Mouse (Mus musculus) stomach, embryonic 15.5 days (tissue): ENCODE measurements at regions not wholly inside any gene's neighbourhood (a gene's known extent, or its start where the extent isn't known, plus 50 kb on each side); places are given as distances from the start of the nearest gene placed in this dataset.

Experiments
- ATAC-seq: fragments of 200-750 bp; cut with Nextera tagmentation; 2 replicates; pipeline ENCODE4 v1.8.0; 2017; ENCODE audit warnings: low read depth, moderate number of reproducible peaks, moderate TSS enrichment; ENCODE audit not compliant: insufficient read depth, low FRiP score
- H3K27ac ChIP-seq: fragments of 300-500 bp; sonication (generic); 2 replicates; pipeline ENCODE4 v1.5.1; 2015; ENCODE audit warnings: mild to moderate bottlenecking, inconsistent platforms
- H3K27me3 ChIP-seq: fragments of 300-500 bp; sonication (generic); replicated peaks from 2 replicates; pipeline ENCODE4 v1.6.1; 2015; ENCODE audit warnings: inconsistent platforms
- H3K36me3 ChIP-seq: fragments of 300-500 bp; sonication (generic); 2 replicates; pipeline ENCODE4 v1.6.1; 2015; ENCODE audit warnings: inconsistent platforms
- H3K4me1 ChIP-seq: fragments of 300-500 bp; sonication (generic); 2 replicates; pipeline ENCODE4 v1.6.1; 2015; ENCODE audit warnings: inconsistent platforms
- H3K4me2 ChIP-seq: fragments of 300-500 bp; sonication (generic); 2 replicates; pipeline ENCODE4 v1.6.1; 2015; ENCODE audit warnings: mild to moderate bottlenecking, inconsistent platforms
- H3K4me3 ChIP-seq: fragments of 300-500 bp; sonication (generic); replicated peaks from 2 replicates; pipeline ENCODE4 v1.5.1; 2015; ENCODE audit warnings: inconsistent platforms
- H3K9ac ChIP-seq: fragments of 300-500 bp; sonication (generic); 2 replicates; pipeline ENCODE4 v1.6.1; 2015; ENCODE audit warnings: inconsistent platforms
- H3K9me3 ChIP-seq: fragments of 300-500 bp; sonication (generic); 2 replicates; pipeline ENCODE4 v1.6.1; 2016; ENCODE audit warnings: inconsistent platforms
- whole genome bisulfite sequencing: fragments of 180-500 bp; shearing (Covaris S2); methylation state at CpG from one replicate; pipeline ENCODE4 v1.1.7; 2015; 5-methylcytosine and 5-hydroxymethylcytosine counted together

- no peak for ATAC-seq
- Histone ChIP-seq H3K4me1 (peaks cover 4% of the 10 kb centered on the region; the same call in 1 of the 2 replicates), H3K9me3 (no peaks in the 10 kb centered on the region), H3K4me3 (no peak overlapping the region), H3K4me2 (no peak overlapping the region), H3K27ac (no peak overlapping the region), H3K36me3 (no peaks in the 10 kb centered on the region), H3K27me3 (0 out of 2 replicates have a peak, but pooled peaks cover 11% of the 10 kb centered on the region), H3K9ac (no peak overlapping the region)
- 95% methylated on average over 1 of the region's 1 CpGs for WGBS
These were observed 185.5 kb upstream of the Runx1 start for GRCm38 (mm10) chr16:93011474-93011873.

- 0 out of 2 replicates have a peak, but pooled peaks cover 4% of the 10 kb centered on the region for H3K27me3 ChIP-seq
- WGBS = 15% methylated on average over 21 of the region's 21 CpGs
- no peak for ATAC-seq
- H3K4me2 ChIP-seq = peak overlapping the region; percentile 48
- H3K9ac ChIP-seq = no peak overlapping the region
- peaks cover 7% of the 10 kb centered on the region; the same call in 1 of the 2 replicates for H3K4me1 ChIP-seq
- no peaks in the 10 kb centered on the region for H3K9me3 ChIP-seq
- no peaks in the 10 kb centered on the region for H3K36me3 ChIP-seq
- H3K27ac ChIP-seq = no peak overlapping the region
- H3K4me3 ChIP-seq = peak overlapping the region; percentile 4; the same call in 1 of the 2 replicates
These were observed 180.5 kb upstream of the Runx1 start for GRCm38 (mm10) chr16:93006321-93006984.

GRCm38 (mm10) chr16:93005470-93005869 is 179.5 kb upstream of the Runx1 start:
- Histone ChIP-seq H3K27ac (no peak overlapping the region), H3K4me2 (no peak overlapping the region), H3K27me3 (0 out of 2 replicates have a peak, but pooled peaks cover 4% of the 10 kb centered on the region), H3K9ac (no peak overlapping the region), H3K4me3 (no peak overlapping the region), H3K9me3 (no peaks in the 10 kb centered on the region), H3K36me3 (no peaks in the 10 kb centered on the region), H3K4me1 (peaks cover 7% of the 10 kb centered on the region; the same call in 1 of the 2 replicates)
- ATAC-seq = no peak
- 11% methylated on average over 8 of the region's 8 CpGs for WGBS

- peaks cover 7% of the 10 kb centered on the region; the same call in 1 of the 2 replicates for H3K4me1 ChIP-seq
- no peak for ATAC-seq
- no peak overlapping the region for H3K27ac ChIP-seq
- H3K9ac ChIP-seq = no peak overlapping the region
- 76% methylated on average over 4 of the region's 4 CpGs for WGBS
- no peak overlapping the region for H3K4me3 ChIP-seq
- H3K4me2 ChIP-seq = no peak overlapping the region
- H3K36me3 ChIP-seq = no peaks in the 10 kb centered on the region
- H3K27me3 ChIP-seq = 0 out of 2 replicates have a peak, but pooled peaks cover 4% of the 10 kb centered on the region
- H3K9me3 ChIP-seq = no peaks in the 10 kb centered on the region
These were observed 177.9 kb upstream of the Runx1 start for GRCm38 (mm10) chr16:93003830-93004229.

- H3K9ac ChIP-seq = no peak overlapping the region
- 65% methylated on average over 3 of the region's 3 CpGs for WGBS
- H3K4me3 ChIP-seq = no peak overlapping the region
- H3K9me3 ChIP-seq = no peaks in the 10 kb centered on the region
- no peak overlapping the region for H3K4me2 ChIP-seq
- H3K36me3 ChIP-seq = no peaks in the 10 kb centered on the region
- no peaks in the 10 kb centered on the region for H3K4me1 ChIP-seq
- no peaks in the 10 kb centered on the region for H3K27me3 ChIP-seq
- no peak for ATAC-seq
- no peak overlapping the region for H3K27ac ChIP-seq
These were observed 172.7 kb upstream of the Runx1 start for GRCm38 (mm10) chr16:92998689-92999088.

GRCm38 (mm10) chr16:92997636-92998035 is 171.7 kb upstream of the Runx1 start:
- Histone ChIP-seq H3K27ac (no peak overlapping the region), H3K4me3 (no peak overlapping the region), H3K4me2 (no peak overlapping the region), H3K36me3 (no peaks in the 10 kb centered on the region), H3K27me3 (no peaks in the 10 kb centered on the region), H3K9ac (no peak overlapping the region), H3K4me1 (no peaks in the 10 kb centered on the region), H3K9me3 (no peaks in the 10 kb centered on the region)
- no peak for ATAC-seq
- 76% methylated on average over 6 of the region's 6 CpGs for WGBS

GRCm38 (mm10) chr16:92995993-92996350 is 170.0 kb upstream of the Runx1 start:
- H3K9ac ChIP-seq = no peak overlapping the region
- H3K9me3 ChIP-seq = no peaks in the 10 kb centered on the region
- H3K27ac ChIP-seq = no peak overlapping the region
- ATAC-seq = no peak
- H3K27me3 ChIP-seq = no peaks in the 10 kb centered on the region
- H3K4me2 ChIP-seq = no peak overlapping the region
- no peak overlapping the region for H3K4me3 ChIP-seq
- WGBS = 69% methylated on average over 4 of the region's 4 CpGs
- H3K4me1 ChIP-seq = no peaks in the 10 kb centered on the region
- H3K36me3 ChIP-seq = no peaks in the 10 kb centered on the region

- Histone ChIP-seq H3K4me3 (no peak overlapping the region), H3K9ac (no peak overlapping the region), H3K4me2 (no peak overlapping the region), H3K27me3 (no peaks in the 10 kb centered on the region), H3K36me3 (no peaks in the 10 kb centered on the region), H3K27ac (no peak overlapping the region), H3K9me3 (no peaks in the 10 kb centered on the region), H3K4me1 (no peaks in the 10 kb centered on the region)
- WGBS = 63% methylated on average over 13 of the region's 13 CpGs
- ATAC-seq = no peak
These were observed 169.4 kb upstream of the Runx1 start for GRCm38 (mm10) chr16:92995132-92995992.

GRCm38 (mm10) chr16:92992876-92993275 is 166.9 kb upstream of the Runx1 start:
- no peak overlapping the region for H3K27ac ChIP-seq
- H3K4me1 ChIP-seq = no peaks in the 10 kb centered on the region
- H3K4me3 ChIP-seq = no peak overlapping the region
- no peak for ATAC-seq
- no peaks in the 10 kb centered on the region for H3K36me3 ChIP-seq
- 22% methylated on average over 3 of the region's 3 CpGs for WGBS
- H3K27me3 ChIP-seq = no peaks in the 10 kb centered on the region
- H3K9me3 ChIP-seq = no peaks in the 10 kb centered on the region
- H3K4me2 ChIP-seq = no peak overlapping the region
- no peak overlapping the region for H3K9ac ChIP-seq

GRCm38 (mm10) chr16:92991405-92991804 is 165.5 kb upstream of the Runx1 start:
- no peaks in the 10 kb centered on the region for H3K36me3 ChIP-seq
- H3K4me3 ChIP-seq = no peak overlapping the region
- ATAC-seq = no peak
- no peak overlapping the region for H3K9ac ChIP-seq
- 75% methylated on average over 7 of the region's 7 CpGs for WGBS
- no peaks in the 10 kb centered on the region for H3K9me3 ChIP-seq
- H3K4me2 ChIP-seq = no peak overlapping the region
- H3K4me1 ChIP-seq = no peaks in the 10 kb centered on the region
- H3K27ac ChIP-seq = no peak overlapping the region
- no peaks in the 10 kb centered on the region for H3K27me3 ChIP-seq

- Histone ChIP-seq H3K9me3 (no peaks in the 10 kb centered on the region), H3K36me3 (no peaks in the 10 kb centered on the region), H3K9ac (no peak overlapping the region), H3K4me1 (no peaks in the 10 kb centered on the region), H3K4me3 (no peak overlapping the region), H3K4me2 (no peak overlapping the region), H3K27me3 (no peaks in the 10 kb centered on the region), H3K27ac (no peak overlapping the region)
- WGBS = 50% methylated on average over 1 of the region's 1 CpGs
- ATAC-seq = no peak
These were observed 162.5 kb upstream of the Runx1 start for GRCm38 (mm10) chr16:92988416-92988815.

GRCm38 (mm10) chr16:92988000-92988399 is 162.1 kb upstream of the Runx1 start:
- ATAC-seq = no peak

More at GRCm38 (mm10) chr16:92988000-92988399, 162.1 kb upstream of the Runx1 start:
- Histone ChIP-seq H3K4me2 (no peak overlapping the region), H3K9ac (no peak overlapping the region), H3K4me1 (no peaks in the 10 kb centered on the region), H3K9me3 (no peaks in the 10 kb centered on the region), H3K27me3 (no peaks in the 10 kb centered on the region), H3K27ac (no peak overlapping the region), H3K4me3 (no peak overlapping the region), H3K36me3 (no peaks in the 10 kb centered on the region)
- WGBS = 90% methylated on average over 3 of the region's 3 CpGs
